Mouse (Mus musculus) spleen, postnatal 14 days (tissue): Measurements from ENCODE around the gene Map3k7cl.

Source experiments
- DNase-seq, 2 experiments: peaks; one replicate each; pipeline ENCODE4 v3.0.0; 2021 to 2022; ENCODE audit warnings: low spot score in 2 of 2

Map3k7cl gene

GRCm38 (mm10) chr16:87552907-87553691 is at the start of gene Map3k7cl:
Map3k7cl (plus strand) TSS chr16:87553330.
- no peak for DNase-seq

GRCm38 (mm10) chr16:87511706-87512105 is 41.4 kb upstream of the Map3k7cl start:
- no peak for DNase-seq

DNA sequence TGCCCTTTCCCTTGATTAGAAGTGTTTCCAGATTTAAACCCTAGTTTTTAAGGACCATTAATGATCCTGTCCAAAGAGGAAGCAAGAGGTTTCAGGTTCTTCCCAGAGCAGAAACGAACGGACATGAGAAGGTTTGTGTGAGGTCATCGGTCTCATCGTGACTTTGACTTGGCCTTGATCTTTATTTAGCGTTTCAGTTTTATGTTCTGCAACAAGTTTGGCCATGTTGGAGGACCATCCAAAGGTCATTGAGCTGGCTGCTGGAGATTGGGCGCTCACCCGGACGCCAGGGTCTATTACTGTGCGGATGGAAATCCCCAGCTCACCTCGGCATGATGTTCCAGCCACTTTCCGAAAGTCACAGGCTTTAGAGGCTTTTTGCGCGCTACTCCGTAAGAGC is 40.8 kb upstream of the Map3k7cl start:
- DNase-seq = no peak

DNA sequence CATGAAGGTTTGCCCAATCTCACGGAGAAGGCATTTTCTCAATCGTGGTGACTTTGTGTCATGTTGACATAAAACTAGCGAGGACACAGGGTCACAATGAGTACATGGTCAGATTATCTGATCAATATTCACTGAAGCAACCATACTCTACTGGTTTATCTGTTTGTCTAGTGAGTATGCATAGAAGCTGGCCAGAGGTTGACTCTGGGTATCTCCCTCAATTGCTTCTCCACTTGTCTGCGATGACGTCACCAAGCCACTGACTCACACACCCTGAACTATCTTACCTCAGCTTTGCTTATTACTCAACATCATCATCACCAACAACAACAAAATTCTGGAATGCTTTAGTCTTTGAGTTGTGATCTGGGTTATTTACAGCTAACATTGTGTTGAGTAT is 28.9 kb upstream of the Map3k7cl start:
- no peak for DNase-seq

DNA sequence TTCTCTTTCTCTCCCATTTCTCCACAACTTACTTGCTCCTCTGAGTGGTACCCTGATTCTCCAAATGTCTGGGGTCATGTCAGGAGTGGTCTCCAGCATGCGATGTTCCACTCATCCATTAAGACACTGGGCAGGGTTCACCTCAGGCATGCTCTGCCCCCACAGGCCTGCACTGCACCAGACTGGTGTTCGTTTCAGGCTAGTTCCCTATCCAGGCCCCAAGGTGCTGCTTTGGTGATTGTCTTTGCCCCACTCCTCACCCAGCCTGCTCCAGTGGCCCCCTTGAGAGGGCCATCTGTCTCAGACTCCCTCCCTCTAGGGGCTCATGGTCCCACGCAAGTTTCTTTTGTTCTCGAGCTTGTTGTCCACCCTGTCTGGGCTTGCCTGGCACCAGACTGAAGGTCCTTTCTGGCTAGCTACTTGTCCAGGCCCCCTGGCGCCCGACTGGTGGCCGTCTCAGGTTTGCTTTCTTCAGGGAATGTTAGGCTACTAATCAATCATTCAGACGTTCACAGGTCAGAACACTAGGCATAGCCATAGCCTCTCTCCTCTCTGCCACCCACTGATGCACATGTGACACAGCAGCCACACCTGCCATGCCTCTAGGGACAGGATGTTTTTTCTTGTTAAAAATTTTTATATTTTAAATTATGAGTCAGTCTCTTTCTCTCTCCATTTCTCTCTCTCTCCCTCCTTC is 25.4 kb upstream of the Map3k7cl start:
- no peak for DNase-seq

- DNase-seq = no peak
Measured at GRCm38 (mm10) chr16:87528755-87529154, 24.4 kb upstream of the Map3k7cl start.

- DNase-seq = no peak
Measured at GRCm38 (mm10) chr16:87548348-87548747, 4.8 kb upstream of the Map3k7cl start.

GRCm38 (mm10) chr16:87556320-87556719 is 3.2 kb downstream of the Map3k7cl start:
- DNase-seq = no peak

DNA sequence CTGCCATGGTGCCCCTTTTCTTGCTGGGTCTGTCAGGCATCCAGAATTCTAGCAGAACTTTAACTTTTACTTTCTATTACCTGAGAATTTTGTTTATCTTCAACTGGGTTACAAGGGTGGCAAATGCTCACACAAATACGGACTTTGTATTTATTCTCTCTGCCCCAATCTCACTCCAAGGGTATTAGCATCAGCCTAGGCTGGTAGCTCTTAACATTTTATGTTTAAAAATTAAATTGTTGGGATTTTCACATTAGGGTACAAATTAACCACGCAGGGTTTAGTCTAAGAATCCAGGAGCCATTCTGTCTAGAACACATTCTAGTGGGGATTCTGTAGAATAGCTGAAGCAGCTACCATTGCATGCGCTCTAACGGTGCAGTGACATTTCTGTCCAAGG is 8.4 kb downstream of the Map3k7cl start:
- no peak for DNase-seq

- no peak for DNase-seq
Measured at GRCm38 (mm10) chr16:87563524-87563923, 10.4 kb downstream of the Map3k7cl start.

DNA sequence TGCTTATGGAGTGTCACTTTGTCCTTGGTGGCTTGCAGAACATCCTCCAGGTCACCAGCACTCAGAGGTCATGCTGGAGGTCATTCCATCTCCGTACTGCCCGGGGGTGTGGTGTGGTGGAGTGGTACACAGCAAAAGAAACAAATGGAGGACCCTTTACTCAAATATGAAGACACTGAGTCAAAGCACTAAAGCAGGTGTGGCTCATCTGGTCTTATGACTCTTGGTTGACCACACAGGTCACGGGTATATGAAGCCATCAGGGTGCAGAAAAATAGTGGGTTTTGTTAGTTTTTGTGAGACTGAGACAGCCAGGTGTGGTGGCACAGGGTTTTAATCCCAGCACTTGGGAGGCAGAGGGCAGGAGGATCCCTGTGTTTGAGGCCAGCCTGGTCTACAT is 11.4 kb downstream of the Map3k7cl start:
- no peak for DNase-seq

DNA sequence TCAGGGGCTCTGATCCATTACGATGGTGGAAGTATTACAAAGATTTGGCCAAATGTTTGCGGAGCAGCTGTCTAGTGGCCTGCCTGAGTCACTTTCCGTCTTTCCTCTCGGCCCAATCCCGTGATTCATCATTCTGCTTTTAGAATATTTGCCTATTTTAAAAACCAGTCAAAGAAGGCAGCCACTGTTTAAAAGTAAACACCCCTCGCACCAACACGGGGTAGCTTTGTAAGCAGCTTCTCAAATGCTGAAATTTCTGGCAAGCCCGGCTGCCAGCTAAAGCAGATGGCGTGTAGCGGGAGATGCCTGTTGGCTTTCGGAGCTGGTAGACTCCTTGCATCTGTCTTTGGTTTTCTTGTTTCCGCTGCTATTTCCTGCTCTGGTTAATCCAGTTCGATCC is 14.4 kb downstream of the Map3k7cl start:
- DNase-seq = no peak

- no peak for DNase-seq
Measured at GRCm38 (mm10) chr16:87568241-87568640, 15.1 kb downstream of the Map3k7cl start.

DNA sequence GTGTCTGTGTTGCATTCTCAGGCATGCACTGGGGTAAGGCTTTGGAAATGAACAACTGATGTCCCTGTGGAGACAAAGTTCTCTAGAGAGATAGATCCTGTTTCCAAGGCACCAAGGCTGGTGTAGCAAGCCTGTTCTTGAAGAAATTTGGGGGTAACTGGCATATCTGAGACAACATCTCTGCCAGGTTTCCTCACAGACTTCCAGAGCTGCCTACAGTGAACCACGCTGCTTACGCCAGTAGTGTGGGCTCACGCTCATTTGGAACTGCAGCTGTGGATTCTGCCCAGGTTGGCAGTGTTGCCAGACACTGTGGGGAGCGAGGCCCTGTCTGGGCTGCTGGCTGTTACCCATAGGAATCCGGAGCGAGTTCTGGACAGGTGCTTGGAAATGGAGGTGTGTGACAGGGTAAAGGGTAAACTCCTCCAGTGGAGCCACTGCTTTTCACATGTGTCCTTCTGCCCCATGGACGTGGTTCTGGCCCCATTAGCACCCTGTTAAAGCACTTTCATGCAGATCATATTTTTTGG is 16.5 kb downstream of the Map3k7cl start:
- no peak for DNase-seq

DNA sequence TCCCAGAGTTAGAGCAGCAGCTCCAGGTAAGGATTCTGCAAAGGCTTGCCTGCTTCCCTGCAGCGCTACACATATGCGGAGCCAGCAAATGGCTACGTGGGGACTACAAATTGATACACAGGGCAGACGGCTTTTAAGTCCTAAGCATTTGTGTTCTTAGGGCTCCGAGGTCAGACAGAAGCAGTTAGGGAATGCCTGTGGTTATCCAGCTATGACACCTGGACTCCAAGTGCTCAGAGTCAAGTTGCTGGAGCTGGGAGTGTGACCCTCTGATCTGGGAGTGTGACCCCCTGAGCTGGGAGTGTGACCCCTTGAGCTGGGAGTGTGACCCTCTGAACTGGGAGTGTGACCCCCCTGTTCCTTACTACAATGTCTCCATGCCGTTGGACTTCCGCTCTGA is 17.2 kb downstream of the Map3k7cl start:
- DNase-seq = no peak

- DNase-seq = no peak
Measured at GRCm38 (mm10) chr16:87573409-87573808, 20.3 kb downstream of the Map3k7cl start.

- DNase-seq = no peak
Measured at GRCm38 (mm10) chr16:87574160-87574559, 21.0 kb downstream of the Map3k7cl start.

- DNase-seq = no peak
Measured at GRCm38 (mm10) chr16:87575600-87575999, 22.5 kb downstream of the Map3k7cl start.

GRCm38 (mm10) chr16:87578881-87579280 is 25.8 kb downstream of the Map3k7cl start:
- no peak for DNase-seq

GRCm38 (mm10) chr16:87579462-87579861 is 26.3 kb downstream of the Map3k7cl start:
- DNase-seq = no peak

- DNase-seq = no peak
Measured at GRCm38 (mm10) chr16:87582776-87583175, 29.6 kb downstream of the Map3k7cl start.

- DNase-seq = no peak
Measured at GRCm38 (mm10) chr16:87584618-87585017, 31.5 kb downstream of the Map3k7cl start.
